Mouse (Mus musculus) megakaryocyte-erythroid progenitor cell, adult 5-6 weeks (primary cell): ENCODE measurements around the gene Cx3cl1. TPM values are rescaled to one million over a fixed set of nuclear protein-coding genes. Genes with fewer than 3 reads are reported as not detected.

Experiments
- ATAC-seq: replicated peaks from 2 replicates; pipeline ENCODE4 v1.8.0; 2016; ENCODE audit warnings: mild to moderate bottlenecking, inconsistent platforms; ENCODE audit not compliant: severe bottlenecking, poor library complexity, low FRiP score, low TSS enrichment
- total RNA-seq, 2 experiments: library from RNA; stranded (forward) in 1 of 2; stranded (reverse) in 1 of 2; fragments of 200-1000, 215-1000 nt in 1 of 2; fragments of >200 nt in 1 of 2; fragmentation: Nextera tagmentation in 1 of 2; gene quantifications; 2 replicates each; pipeline ENCODE4 v1.2.3; 2014 to 2017

Cx3cl1 gene
- total RNA-seq, 2 experiments from 2014 or later: not detected

DNA sequence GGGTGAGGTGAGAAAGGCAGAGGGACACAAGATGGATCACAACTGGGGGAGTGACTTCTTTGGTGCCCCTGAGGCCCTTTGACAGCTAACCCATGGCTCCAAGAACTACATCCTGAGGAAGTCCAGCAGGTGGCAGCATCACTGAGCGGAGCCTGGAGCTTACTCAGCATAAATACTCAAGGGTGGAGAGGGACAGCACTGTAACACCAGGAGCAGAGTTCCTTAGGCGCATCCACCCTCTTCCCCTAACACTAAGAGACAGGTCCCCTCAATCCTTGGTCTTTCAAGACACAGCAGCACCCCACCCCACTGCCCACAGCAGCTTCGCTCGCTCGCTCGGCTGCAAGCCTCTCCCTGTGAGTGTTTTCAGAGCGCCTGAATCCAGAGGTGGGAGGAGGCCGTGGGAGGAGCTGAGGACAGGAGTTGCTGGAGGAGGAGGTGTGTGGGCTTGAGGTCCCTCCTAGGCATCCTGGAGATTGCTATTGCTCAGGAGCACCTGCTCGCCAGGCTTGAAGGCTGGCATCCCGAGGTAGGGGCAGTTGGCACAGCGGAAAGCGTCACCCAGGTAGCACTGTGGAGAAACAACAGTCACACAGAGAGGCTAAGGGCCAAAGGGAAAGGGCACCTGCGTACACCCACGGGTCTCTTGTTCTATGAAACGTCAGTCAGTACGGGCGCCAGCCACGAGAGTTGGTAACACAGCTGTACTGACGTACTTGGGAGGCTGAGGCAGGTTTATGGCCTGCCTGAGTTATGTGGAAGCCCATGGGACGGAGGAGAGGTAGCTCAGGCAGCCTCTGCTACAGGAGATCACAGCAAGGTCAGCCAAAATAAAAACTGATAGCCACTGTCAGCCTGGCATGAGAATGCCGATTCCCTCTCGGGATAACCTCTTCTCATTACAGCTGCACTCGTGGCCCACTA is 51.1 kb downstream of the Cx3cl1 start:
- peak; percentile 89 for ATAC-seq

DNA sequence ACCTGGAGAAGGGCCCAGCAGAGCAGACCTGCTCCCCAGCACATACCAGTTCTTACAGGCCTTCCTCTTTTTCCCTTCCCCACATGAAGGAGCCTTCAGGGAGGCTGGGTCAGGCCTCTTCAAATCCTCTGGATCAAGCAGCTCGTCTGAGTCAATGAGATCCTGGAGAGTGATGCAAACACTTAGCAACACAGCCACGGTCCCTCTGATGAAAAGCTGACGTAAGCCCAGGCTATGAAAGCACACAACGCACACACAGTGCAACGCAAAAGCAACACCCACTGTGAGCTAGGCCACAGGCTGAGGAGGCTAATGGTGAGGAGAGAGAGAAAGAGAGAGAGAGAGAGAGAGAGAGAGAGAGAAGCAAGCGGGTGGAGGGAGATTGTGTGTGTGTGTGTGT is 53.4 kb downstream of the Cx3cl1 start:
- no peak for ATAC-seq

DNA sequence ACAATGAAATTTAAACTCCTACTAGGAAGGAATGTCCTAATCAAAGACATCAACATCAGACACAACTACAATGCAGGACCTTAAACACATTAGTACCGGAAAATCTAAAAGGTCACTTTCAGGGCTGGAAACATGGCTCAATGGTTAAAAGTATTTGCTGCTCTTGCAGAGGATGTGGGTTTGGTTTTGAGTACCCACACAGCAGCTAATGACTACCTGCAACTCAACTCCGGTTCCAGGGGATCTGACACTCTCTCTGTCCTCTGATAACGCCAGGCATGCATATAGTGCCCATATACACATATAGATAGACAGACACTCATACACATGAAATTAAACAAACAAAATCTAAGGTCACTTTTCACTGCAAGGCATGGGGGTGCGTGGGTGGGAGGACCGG is 54.4 kb downstream of the Cx3cl1 start:
- ATAC-seq: no peak

DNA sequence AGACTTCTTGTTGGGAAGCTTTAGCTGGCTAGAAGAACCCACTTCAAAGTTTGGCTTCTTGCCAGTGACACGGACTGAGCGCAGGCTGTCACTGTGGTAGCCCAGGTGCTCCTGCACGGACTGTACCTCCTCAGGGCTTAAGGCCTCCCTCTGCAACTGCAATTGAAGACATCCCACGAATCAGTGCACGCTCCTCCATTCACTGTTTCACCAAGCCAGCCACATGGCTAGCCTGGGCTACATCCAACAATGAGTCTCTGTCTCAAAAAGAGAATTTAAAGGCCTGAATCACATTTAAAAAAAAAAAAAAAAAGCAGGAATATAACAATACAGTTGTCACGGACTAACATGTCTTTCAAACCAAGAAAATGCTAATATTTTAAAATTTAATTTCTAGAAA is 56.5 kb downstream of the Cx3cl1 start:
- ATAC-seq: no peak

Other genes starting within 250 kb of the Cx3cl1 start
- 111 and 116 TPM in 2 replicates for gene Cpne2, start 239.0 kb upstream of the Cx3cl1 start, total RNA-seq (2014; fragmentation: Nextera tagmentation)
- gene Cpne2, start 239.0 kb upstream of the Cx3cl1 start, total RNA-seq (2017): 78.7 and 81.7 TPM in 2 replicates
- 32.6 and 43.4 TPM in 2 replicates for gene Rspry1, start 170.1 kb upstream of the Cx3cl1 start, total RNA-seq (2014; fragmentation: Nextera tagmentation)
- 43.9 and 51.2 TPM in 2 replicates for gene Rspry1, start 170.1 kb upstream of the Cx3cl1 start, total RNA-seq (2017)
- gene Fam192a, start 170.0 kb upstream of the Cx3cl1 start, total RNA-seq (2014; fragmentation: Nextera tagmentation): 52.0 and 60.3 TPM in 2 replicates
- gene Fam192a, start 170.0 kb upstream of the Cx3cl1 start, total RNA-seq (2017): 89.9 and 154 TPM in 2 replicates
- gene Arl2bp, start 105.4 kb upstream of the Cx3cl1 start, total RNA-seq (2014; fragmentation: Nextera tagmentation): 51.1 and 64.0 TPM in 2 replicates
- gene Arl2bp, start 105.4 kb upstream of the Cx3cl1 start, total RNA-seq (2017): 124 and 152 TPM in 2 replicates
- gene Pllp, start 75.7 kb upstream of the Cx3cl1 start, total RNA-seq (2014; fragmentation: Nextera tagmentation): not detected in 2 replicates
- not detected in 2 replicates for gene Pllp, start 75.7 kb upstream of the Cx3cl1 start, total RNA-seq (2017)
- not detected in 2 replicates for gene Ccl22, start 26.4 kb upstream of the Cx3cl1 start, total RNA-seq (2014; fragmentation: Nextera tagmentation)
- gene Ccl22, start 26.4 kb upstream of the Cx3cl1 start, total RNA-seq (2017): not detected in 2 replicates
- gene Ccl17, start 38.4 kb downstream of the Cx3cl1 start, total RNA-seq (2014; fragmentation: Nextera tagmentation): 1.6 and 2.0 TPM in 2 replicates
- 5.6 and 6.0 TPM in 2 replicates for gene Ccl17, start 38.4 kb downstream of the Cx3cl1 start, total RNA-seq (2017)
- 64.1 and 92.7 TPM in 2 replicates for gene Coq9, start 66.3 kb downstream of the Cx3cl1 start, total RNA-seq (2014; fragmentation: Nextera tagmentation)
- 46.0 and 49.4 TPM in 2 replicates for gene Coq9, start 66.3 kb downstream of the Cx3cl1 start, total RNA-seq (2017)
- gene Ciapin1, start 66.3 kb downstream of the Cx3cl1 start, total RNA-seq (2014; fragmentation: Nextera tagmentation): 52.3 and 71.1 TPM in 2 replicates
- gene Ciapin1, start 66.3 kb downstream of the Cx3cl1 start, total RNA-seq (2017): 31.6 and 38.2 TPM in 2 replicates
- gene Polr2c, start 85.4 kb downstream of the Cx3cl1 start, total RNA-seq (2014; fragmentation: Nextera tagmentation): 62.4 and 91.6 TPM in 2 replicates
- 49.2 and 93.1 TPM in 2 replicates for gene Polr2c, start 85.4 kb downstream of the Cx3cl1 start, total RNA-seq (2017)
- gene Dok4, start 104.3 kb downstream of the Cx3cl1 start, total RNA-seq (2014; fragmentation: Nextera tagmentation): 1.2 TPM in 1 of 2 replicates, not detected in the other
- 1.6 TPM in 1 of 2 replicates, not detected in the other for gene Dok4, start 104.3 kb downstream of the Cx3cl1 start, total RNA-seq (2017)
- not detected in 2 replicates for gene Ccdc102a, start 146.1 kb downstream of the Cx3cl1 start, total RNA-seq (2014; fragmentation: Nextera tagmentation)
- gene Ccdc102a, start 146.1 kb downstream of the Cx3cl1 start, total RNA-seq (2017): 0.85 and 1.1 TPM in 2 replicates
- 0.69 and 1.4 TPM in 2 replicates for gene Adgrg5, start 151.7 kb downstream of the Cx3cl1 start, total RNA-seq (2014; fragmentation: Nextera tagmentation)
- 0.30 and 1.8 TPM in 2 replicates for gene Adgrg5, start 151.7 kb downstream of the Cx3cl1 start, total RNA-seq (2017)
- 150 and 156 TPM in 2 replicates for gene Adgrg1, start 202.7 kb downstream of the Cx3cl1 start, total RNA-seq (2014; fragmentation: Nextera tagmentation)
- gene Adgrg1, start 202.7 kb downstream of the Cx3cl1 start, total RNA-seq (2017): 85.4 and 123 TPM in 2 replicates
- gene Adgrg3, start 245.7 kb downstream of the Cx3cl1 start, total RNA-seq (2014; fragmentation: Nextera tagmentation): 30.9 and 44.1 TPM in 2 replicates
- gene Adgrg3, start 245.7 kb downstream of the Cx3cl1 start, total RNA-seq (2017): 20.4 and 46.4 TPM in 2 replicates